Mouse (Mus musculus): ENCODE measurements around the gene Socs5.

Socs5 gene

DNA sequence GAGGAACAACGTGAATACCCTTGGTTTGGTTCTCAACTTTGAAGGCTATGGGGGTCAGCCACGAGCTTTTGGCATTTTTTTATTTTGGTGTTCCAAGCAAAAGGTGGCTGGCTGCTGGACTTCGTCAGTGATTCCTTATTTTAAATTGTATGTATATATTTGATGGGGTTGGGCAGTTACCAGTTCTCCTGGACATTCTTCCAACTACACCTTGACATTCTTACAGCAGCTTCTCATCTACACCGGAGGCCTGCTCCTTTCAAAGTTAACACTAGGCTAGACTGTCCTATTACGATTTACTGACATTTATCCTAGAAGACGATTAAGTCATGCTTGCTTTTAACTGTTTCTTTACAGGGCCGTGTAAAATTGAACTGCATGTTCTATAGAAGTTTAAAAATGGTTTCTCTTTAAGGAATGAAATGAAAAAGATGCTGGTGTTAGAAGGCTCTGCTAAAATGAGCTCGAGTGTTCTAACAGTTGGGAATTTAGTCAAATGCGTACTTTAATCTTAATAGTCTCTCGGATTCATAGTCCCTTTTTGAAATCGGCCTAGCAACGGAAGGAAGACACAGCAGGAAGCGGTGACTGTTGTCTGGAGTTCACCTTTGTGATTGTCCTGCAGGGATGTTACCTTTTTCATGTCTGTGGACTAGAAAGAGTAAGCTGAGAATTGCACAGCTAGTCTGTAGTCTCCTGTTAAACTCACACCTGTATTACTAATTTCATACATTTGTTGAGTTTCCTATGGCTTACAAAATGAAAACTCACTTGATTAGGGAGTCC lies 1.2 kb downstream of the Socs5 start:
- no peak for DNase-seq (ENCODE audit: low spot score)

DNA sequence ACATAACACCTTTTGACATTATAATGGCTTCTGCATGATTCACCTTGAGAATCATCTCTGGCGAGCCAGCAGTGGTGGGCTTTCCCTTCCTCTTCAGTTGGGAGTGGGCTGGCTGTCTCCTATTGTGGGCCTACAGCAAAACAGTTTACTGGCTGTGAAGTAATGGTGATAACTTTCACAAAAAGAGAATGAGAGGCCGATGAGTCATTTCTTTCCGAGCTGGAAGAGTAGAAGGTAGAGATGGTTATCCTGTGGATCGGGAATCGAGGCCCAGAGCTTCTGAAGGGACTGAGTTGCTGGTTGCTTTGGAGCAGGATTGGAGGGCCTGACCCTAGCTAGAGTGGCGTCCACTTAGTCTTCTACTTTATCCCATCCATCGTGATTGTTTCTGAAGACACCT lies 2.0 kb downstream of the Socs5 start:
- DNase-seq (ENCODE audit: low spot score), result no peak

DNA sequence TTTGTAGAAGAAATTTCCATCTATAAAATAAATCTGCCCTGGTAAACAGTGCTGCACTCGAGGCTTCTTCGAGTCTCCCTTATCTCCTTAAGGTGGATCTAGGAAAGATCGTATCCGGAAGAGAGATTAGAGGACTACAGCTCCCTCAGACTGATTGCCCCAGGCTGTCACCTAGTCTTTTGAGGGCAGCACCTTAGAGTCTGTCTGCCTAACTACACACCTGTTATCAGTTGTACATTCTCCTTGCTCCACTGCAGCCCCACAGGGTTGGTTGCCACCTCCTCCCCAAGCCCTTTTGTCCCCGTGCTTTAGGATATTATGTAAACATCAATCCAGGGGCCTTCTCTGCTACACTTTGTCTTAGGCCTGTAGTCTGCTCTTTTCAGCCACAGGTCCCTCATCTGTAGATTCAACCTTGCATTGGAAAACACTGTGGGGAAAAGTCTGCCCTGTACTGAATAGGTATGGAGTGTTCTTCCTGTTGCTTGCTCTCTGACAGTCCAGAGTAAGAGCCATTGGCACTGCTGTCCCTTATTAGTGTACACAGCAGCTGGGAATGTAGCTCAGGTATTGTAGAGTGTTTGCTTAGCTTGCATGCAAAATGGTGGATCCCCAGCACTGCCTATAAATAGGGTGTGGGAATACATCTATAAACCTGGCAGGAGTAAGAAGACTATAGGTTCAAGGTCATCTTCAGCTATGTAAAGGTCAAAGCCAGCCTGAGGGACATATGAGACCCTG lies 5.5 kb downstream of the Socs5 start:
- DNase-seq (ENCODE audit: low spot score), result no peak

DNA sequence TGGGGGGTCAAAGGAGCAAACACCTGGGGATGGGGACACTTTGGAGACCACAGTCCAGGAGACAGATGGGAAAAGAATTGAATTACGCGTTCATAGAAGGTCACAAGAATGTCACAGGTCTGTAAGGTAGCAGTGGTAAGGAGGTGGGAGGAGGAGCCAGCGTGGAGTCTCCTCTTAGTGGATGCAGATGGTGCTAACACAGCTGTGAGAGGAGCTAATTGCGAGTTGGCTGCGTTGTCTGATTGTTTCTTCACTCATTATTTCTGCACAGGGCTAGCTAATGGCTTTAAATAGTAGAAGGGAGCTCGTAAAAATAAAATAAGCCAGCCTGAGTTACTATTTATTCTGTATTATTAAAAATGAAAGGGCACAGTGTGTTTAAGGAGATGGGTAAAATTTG lies 8.1 kb downstream of the Socs5 start:
- DNase-seq (ENCODE audit: low spot score), result no peak

DNA sequence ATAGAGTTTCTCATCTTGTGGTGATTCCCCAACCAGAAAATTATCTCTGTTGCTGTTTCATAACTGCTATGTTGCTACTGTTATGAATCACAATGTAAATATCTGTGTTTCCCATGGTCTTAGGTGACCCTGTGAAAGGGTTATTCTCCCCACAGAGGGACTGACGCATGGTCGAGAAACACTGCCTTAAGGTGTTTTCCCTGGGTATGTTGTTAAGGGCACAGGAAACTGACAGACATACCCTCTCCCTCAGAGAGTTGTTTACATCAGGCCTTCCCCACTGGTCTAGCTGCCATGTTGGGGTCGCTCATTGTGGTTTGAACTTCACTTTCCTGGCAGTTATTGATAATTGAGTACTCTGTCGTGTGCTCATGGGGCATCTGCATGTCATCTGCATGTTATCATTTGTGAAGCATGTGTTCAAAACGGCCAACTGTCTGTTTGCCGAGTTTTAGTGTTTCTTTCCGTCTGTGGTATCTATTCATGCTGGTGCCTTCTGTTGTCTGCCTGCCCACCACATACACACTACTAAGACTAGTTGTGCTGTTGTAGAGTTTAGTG lies 11.6 kb downstream of the Socs5 start:
- DNase-seq (ENCODE audit: low spot score), result no peak

DNA sequence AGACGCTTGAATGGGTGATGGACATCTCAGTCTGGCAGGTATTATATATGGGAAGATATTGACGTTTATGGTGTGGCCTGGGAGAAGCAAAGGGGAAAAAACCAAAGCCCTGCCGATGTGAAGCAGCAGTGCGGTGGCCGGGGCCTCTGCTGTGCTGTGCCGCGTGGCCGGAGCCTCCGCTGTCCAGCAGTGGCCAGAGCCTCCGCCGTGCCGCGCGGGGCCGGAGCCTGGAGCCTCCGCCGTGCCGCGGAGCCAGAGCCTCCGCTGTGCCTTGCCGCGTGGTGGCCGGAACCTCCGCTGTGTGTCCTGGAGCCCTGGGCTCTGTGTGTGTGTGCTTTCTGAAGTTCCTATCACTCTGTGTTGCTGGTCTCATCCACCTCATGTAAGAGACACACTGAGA lies 17.9 kb downstream of the Socs5 start:
- peak; percentile 49 for DNase-seq (ENCODE audit: low spot score)

DNA sequence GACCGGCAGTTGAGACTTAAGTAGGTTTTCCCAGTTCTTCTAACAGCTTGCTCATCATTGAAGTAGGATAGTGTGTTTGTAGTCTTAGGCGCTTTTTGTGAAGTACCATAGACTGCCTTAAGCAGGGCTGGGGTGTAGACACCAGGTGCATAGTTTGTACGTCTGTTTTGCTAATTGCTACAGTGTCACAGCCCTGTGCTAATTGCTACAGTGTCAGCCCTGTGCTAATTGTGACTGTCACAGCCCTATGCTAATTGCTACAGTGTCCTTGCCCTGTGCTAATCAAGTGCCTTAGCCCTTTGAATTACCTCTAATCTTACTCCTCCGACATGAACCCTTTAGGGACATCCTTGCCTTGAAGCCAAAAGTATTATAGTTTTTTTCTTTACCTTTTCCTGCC lies 24.8 kb downstream of the Socs5 start:
- no peak for DNase-seq (ENCODE audit: low spot score)

DNA sequence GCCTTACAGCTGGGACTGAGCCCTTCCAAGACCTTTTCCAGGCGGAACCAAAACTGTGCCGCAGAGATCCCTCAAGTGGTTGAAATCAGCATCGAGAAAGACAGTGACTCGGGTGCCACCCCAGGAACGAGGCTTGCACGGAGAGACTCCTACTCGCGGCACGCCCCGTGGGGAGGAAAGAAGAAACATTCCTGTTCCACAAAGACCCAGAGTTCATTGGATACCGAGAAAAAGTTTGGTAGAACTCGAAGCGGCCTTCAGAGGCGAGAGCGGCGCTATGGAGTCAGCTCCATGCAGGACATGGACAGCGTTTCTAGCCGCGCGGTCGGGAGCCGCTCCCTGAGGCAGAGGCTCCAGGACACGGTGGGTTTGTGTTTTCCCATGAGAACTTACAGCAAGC lies 26.3 kb downstream of the Socs5 start:
- DNase-seq (ENCODE audit: low spot score), result peak; percentile 53

DNA sequence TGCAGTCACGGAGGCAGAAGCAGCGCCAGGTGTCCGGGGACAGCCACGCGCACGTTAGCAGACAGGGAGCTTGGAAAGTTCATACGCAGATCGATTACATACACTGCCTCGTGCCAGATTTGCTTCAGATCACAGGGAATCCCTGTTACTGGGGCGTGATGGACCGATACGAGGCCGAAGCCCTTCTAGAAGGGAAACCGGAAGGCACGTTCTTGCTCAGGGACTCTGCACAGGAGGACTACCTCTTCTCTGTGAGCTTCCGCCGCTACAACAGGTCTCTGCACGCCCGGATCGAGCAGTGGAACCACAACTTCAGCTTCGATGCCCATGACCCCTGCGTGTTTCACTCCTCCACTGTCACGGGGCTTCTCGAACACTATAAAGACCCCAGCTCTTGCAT lies 27.2 kb downstream of the Socs5 start:
- no peak for DNase-seq (ENCODE audit: low spot score)

DNA sequence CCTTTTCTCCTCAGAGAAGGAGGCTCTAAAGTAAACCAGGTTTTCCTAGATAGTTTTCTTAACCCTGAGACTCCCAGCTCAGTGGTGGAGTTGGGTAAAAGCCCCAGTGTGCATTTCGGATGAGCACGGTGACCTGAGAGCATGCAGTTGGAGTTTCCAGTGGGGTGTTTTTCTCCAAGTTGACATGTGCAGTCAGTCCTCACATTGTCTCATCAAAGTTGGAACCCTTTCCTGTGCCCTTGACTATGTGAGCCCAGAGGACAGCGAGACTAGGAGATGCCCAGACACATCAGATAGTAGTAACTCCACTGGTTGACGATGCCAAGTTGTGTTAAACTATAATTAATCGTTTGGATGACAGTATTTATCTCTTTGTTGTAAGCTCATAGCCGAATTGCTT lies 28.3 kb downstream of the Socs5 start:
- DNase-seq (ENCODE audit: low spot score), result no peak

DNA sequence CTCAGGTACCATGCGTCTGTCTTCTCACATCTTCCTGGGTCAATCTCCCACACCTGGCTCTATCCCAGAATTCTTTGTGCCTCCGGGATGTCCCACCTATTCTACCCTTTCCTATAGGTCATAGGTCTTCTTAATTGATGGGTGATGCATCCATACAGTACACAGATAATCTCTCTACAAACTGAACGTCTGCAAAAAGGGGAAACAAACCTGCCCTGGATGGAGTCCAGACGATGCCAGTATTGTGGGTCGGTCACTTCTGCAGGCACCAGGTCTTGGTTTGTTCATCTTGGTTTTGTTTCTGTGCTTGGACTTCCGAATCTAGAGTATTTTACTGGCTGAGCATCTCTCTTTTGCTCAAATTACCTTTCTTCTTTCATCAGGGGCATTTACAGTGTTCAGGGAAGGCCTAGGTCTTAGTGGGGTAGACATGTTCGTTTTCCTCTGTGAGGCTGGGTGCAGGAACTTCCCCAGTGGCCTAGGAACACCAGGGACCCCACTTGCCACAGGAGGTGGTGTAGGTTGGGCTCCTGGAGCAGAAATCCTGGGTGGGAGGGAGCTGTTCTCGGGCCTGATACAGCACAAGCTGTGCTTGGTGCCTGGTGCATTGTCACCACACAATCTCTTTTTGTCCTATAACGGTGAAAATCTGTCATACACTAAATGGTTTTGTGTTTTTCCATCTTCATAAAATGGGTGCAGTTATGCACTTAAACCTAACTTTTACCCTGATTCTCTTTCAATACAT lies 33.9 kb downstream of the Socs5 start:
- no peak for DNase-seq (ENCODE audit: low spot score)

DNA sequence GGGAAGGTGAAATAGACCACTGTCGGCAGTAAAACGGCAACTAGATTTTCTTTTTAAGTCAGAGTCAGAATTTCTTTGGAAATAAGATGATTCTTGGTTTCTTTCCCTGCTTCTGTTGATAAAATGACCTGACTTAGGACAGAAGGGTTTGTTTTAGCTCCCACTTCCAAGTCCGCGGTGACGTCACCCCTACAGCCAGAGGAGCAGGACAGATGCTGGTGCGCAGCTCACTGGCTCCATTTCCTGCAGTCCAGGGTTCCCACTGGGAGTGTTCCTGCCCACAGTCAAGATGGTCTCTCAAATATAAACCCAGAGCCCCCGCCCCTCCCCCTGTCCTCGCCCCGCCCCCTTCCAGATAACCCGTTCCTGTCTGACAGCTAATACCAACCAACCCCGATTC lies 34.8 kb downstream of the Socs5 start:
- DNase-seq (ENCODE audit: low spot score), result no peak

DNA sequence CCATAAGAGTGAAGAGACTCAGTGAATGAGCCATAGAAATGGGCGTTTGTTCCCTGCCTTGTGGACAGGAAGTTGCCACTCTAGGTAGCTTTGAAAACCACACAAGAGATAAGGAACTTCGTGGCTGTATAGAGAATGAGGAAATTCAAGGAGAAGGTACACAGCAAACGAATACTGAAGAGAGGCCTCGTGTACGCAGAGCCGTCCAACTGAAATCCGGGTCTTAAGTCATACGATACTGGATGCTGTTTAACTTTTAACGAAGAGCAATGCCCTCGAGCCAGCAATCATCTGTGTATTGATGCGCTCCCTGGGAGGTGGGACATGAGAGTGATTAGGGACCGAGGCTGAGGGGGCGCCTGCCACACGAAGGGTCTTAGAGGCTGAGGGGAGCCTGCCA lies 35.7 kb downstream of the Socs5 start:
- no peak for DNase-seq (ENCODE audit: low spot score)

DNA sequence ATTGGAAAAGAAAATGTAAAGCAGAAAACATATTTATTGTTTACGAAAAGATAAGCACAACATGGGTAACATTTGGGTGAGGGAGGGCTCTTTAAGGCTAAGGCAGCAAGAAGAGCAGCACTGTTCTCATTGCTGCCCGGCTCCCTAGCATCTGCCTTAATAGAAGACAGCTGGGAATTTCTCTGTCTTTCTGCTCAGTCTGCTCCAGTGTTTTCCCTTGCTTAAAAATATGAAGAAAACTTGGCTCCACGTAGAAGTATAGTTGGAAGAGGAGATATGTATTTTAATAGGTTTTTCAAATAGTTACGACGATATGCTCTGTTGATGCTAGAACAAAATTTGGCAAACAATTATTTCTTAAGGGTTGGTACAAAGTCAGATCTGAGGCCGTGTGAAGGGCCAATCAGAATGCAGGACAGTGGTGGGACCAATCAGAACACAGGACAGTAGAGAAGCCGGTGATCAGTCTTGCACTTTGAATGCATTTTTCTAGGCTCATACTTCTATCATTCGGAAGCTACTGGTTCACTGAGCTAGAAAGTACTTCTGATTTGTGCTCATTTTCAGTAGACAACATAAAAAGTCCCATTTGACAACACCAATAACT lies 39.0 kb downstream of the Socs5 start:
- DNase-seq (ENCODE audit: low spot score), result no peak

DNA sequence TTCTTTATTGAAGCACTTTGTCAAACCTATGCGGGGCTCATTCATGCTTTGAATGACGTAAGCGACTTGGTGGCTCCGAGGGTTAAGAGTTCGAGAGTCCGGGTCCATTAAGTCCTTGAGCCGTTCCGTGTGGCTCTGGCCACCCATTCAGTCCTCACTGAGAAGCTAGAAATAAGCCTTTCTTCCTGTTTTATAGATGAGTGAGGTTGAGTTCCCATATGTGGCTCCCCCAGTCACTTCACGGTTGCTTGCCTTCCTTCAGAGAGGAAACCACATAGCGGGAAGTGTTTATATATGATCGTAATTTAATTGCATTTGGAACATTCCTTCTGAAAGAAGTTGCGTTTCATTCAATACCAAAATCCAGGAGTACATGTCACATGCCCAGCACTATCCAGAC lies 42.3 kb downstream of the Socs5 start:
- DNase-seq (ENCODE audit: low spot score), result no peak

DNA sequence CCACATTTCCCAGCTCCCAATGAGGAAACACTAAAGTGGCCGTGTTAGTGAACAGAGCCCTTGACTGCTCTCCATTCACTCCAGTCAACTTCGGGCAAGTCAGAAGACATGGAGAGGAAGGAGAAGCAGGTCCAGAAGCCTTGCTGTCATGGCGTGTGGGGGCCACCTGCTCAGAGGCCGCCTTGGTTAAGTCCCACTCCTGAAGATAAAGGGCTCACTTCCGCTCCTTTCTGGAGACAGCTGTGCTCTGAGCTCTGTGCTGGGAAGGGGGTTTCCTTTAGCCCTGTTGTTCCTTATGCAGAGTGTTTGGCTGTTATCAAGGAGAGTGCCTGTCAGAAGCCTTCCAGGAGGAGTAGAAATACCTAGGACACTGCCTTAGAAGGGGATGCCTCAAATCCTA lies 45.5 kb downstream of the Socs5 start:
- DNase-seq (ENCODE audit: low spot score), result no peak

DNA sequence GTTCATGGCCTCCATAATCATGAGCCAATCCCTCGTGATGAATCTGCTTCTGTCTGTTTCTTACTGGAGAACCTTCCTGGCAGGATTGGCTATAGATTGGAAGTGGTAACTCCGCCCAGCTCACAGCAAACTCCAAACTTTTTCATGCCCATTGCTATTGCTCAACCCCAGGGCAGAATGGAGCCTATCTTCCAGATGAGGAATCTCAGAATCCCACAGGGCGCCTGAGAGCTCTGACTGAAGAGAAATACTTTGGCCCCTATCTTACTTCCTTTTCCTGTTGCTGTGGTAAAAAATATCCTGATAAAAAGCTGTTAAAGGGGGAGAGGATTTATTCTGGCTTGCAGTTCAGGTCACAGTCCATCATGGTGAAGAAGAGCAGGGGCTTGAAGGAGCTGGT lies 48.2 kb downstream of the Socs5 start:
- no peak for DNase-seq (ENCODE audit: low spot score)

DNA sequence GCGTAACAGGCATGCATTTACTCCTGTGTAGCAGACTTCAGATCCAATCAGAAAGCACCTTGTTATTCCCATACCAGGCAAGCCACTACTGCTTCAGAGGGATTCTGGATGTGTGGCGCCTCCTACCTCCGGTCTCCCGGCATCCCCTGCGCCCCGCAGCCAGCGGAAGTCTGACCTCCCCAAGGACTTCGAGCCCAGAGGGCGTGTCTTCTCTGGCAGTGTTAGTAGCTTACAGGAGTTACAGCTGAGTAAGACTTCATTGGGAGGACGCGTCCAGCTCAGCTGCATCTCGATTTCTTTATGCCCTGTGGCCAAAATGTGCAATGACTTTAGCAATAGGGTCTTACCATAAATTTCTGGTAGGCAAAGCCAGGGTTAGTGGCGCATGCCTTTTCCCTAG lies 50.3 kb downstream of the Socs5 start:
- no peak for DNase-seq (ENCODE audit: low spot score)

DNA sequence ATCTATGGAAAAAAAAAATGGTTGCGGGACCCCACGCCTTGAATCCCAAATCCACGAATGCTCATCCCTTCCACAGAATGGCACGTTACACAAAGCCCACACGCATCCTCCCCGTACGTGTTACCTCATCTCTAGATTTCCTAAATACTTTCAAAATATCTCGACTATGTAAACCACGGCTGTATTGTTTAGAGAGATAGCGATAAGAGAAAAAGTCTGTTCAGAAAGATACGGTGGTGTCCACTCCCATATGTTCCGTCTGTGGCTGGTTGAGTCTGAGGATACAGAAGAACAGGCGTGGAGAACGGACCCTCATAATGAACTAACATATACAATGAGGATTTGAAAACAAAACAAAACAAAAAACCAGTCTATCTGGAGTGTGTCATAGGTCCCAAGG lies 51.1 kb downstream of the Socs5 start:
- no peak for DNase-seq (ENCODE audit: low spot score)

DNA sequence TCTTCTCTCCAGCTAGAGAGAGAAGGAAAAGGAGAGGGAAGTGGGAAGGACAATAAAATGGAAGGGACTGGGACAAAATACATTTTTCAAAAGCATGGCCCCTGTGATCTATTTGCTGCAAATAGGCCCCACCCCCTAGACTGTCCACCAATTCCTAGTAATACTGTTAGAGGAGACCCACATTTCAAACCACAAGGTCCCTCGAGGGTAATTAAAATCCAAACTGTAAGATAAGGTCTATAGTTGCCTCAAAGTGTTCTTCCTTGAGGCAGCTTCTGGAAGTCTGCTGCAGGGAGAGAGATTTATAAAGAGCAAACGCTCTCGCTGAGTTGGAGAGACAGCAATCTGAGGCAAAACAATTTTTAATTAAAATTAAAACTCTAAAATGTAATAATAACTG lies 52.8 kb downstream of the Socs5 start:
- no peak for DNase-seq (ENCODE audit: low spot score)

DNA sequence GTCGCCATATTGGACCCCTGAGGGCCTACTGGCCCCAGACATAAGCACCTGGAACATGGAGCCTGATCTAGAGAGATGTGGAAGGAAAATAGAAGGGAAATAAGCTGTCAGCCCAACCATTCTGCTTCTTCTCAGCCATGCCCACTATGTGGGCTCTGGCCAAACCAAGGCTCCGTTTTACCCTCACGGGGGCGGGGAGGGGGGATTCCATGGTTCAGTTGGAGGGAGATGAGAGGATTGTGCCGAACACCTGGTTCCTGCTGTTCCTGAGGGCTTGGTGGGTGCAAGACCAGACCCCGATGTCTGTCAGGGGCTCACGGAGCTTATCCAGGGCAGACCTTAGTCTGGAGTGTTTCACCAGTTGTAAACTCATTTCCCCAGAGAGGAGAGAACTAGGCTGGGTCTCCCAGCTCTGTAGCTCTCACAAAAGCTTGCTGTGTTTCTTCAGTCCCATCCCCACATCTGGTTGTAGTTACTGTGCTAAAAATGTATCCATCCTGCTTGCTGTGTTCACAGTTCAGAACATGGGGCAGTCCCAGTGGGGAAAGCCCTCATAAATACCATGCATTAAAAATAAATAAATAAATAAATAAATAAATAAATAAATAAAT lies 56.9 kb downstream of the Socs5 start:
- DNase-seq (ENCODE audit: low spot score), result peak; percentile 46

DNA sequence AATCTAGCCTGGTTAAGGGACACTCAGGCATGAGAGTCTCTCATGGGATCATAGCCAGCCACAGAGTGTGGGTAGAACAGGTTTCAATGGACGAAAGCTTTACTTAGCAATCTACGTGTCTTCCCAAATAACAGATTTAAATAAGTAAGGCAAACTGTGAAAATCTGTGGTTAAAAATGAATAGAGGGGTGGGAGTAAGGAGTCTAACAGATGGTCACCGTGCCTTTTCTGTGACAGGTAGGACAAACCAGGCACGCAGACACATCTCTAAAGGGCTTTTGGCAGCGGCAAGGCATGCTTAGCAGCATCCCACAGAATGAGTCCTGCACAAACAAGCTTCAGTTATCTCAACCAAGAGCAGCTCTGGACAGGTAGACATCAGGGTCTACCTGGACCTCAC lies 59.9 kb downstream of the Socs5 start:
- DNase-seq (ENCODE audit: low spot score), result no peak
